Mouse (Mus musculus): ENCODE measurements around the gene Skint8. TPM values are rescaled to one million over a fixed set of nuclear protein-coding genes. Genes with fewer than 3 reads are reported as not detected.

Gene Skint8
- polyA plus RNA-seq (2012; fragmentation: generic; extraction: Trizol), result not detected
- long read RNA-seq, experiment 1, result 0 reads
- long read RNA-seq, experiment 2, result 0 reads

- no peaks in the 10 kb centered on the region for H3K27me3 ChIP-seq (ENCODE audit: control insufficient read depth, insufficient read depth, insufficient read length)
- H3ac ChIP-seq (ENCODE audit: control insufficient read depth, insufficient read length, low read depth), result no peak within 1 kb of the TSS
- TF ChIP-seq MAX (IDR thresholded peaks at IDR 0.05) (no peak), CTCF (IDR thresholded peaks at IDR 0.05; ENCODE audit: control insufficient read depth, insufficient read depth, insufficient read length) (no peak), MYOG (IDR thresholded peaks at IDR 0.05; ENCODE audit: control insufficient read depth, extremely low read depth, insufficient read length) (no peak)
- no peaks in the 10 kb centered on the region for H3K79me3 ChIP-seq (ENCODE audit: low read depth)
- no peaks in the 10 kb centered on the region for H3K79me2 ChIP-seq (ENCODE audit: control insufficient read depth, insufficient read depth)
- H3K36me3 ChIP-seq (ENCODE audit: control insufficient read depth, insufficient read depth), result no peaks in the 10 kb centered on the region
- H3K4me3 ChIP-seq (ENCODE audit: insufficient read depth, poor library complexity, severe bottlenecking), result no peak within 1 kb of the TSS
Observed at GRCm38 (mm10) chr4:111919092-111919491, at the start of gene Skint8. Skint8 (plus strand) TSS chr4:111919392.

DNA sequence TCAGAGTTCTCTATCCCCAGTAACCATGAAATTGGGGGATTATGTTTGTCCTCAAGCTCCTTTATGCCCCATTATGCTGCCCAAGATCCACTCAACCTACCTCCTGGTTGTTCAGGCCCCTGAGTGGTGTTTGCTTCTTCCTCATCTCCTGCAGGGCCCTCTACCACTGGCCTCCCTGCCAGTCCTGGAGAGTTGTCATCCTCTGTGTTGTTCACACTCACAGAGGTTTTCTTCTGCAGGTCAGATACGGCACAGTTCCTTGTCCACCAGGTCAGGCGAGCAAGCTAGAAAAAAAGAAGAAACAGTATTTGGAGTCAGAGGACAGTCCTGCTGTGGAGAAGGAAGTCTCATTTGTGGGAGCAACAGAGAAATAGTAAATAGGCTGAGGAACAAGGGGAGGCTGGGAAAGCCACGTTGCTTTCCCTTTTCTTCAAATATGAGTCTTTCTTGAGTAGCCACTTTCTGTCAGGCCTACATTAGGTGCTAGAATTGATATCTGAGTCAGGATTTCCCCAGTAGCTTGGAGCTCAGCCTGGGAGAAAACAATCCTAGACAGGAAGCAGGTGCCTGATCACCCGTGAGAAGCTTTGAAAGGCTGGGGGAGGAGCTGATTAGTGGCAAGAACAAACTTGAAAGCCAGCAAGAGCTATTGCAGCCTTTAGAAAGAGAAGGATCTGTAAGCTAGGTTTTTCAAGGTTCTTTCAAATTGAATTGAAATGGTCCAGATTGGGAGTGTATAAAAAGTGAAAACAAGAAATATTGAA, 38.9 kb upstream of the Skint8 start:
- no peaks in the 10 kb centered on the region for H3K79me2 ChIP-seq (ENCODE audit: control insufficient read depth, insufficient read depth)
- no peak for TF ChIP-seq USF1 (IDR thresholded peaks at IDR 0.05; ENCODE audit: low read depth)
- TF ChIP-seq MYOD1 (IDR thresholded peaks at IDR 0.05; ENCODE audit: control insufficient read depth, insufficient read length, low read depth), result no peak
- TF ChIP-seq FOSL1 (IDR thresholded peaks at IDR 0.05; ENCODE audit: insufficient read depth, low read length, poor library complexity, severe bottlenecking), result no peak
- no peak for TF ChIP-seq CEBPB (IDR thresholded peaks at IDR 0.05; ENCODE audit: low read depth)
- TF ChIP-seq MAX (IDR thresholded peaks at IDR 0.05), result no peak
- TF ChIP-seq MYOG (IDR thresholded peaks at IDR 0.05; ENCODE audit: control insufficient read depth, extremely low read depth, insufficient read length), result no peak
- no peak overlapping the region for H3K4me3 ChIP-seq (ENCODE audit: insufficient read depth, poor library complexity, severe bottlenecking)
- H3K36me3 ChIP-seq (ENCODE audit: control insufficient read depth, insufficient read depth), result no peaks in the 10 kb centered on the region
- no peaks in the 10 kb centered on the region for H3K27me3 ChIP-seq (ENCODE audit: control insufficient read depth, insufficient read depth, insufficient read length)
- H3ac ChIP-seq (ENCODE audit: control insufficient read depth, insufficient read length, low read depth), result no peak overlapping the region
- no peaks in the 10 kb centered on the region for H3K79me3 ChIP-seq (ENCODE audit: low read depth)

GRCm38 (mm10) chr4:111883543-111883942, 35.6 kb upstream of the Skint8 start:
- H3K79me2 ChIP-seq (ENCODE audit: control insufficient read depth, insufficient read depth), result no peaks in the 10 kb centered on the region
- no peak overlapping the region for H3ac ChIP-seq (ENCODE audit: control insufficient read depth, insufficient read length, low read depth)
- no peak overlapping the region for H3K4me3 ChIP-seq (ENCODE audit: insufficient read depth, poor library complexity, severe bottlenecking)
- no peaks in the 10 kb centered on the region for H3K36me3 ChIP-seq (ENCODE audit: control insufficient read depth, insufficient read depth)
- H3K79me3 ChIP-seq (ENCODE audit: low read depth), result no peaks in the 10 kb centered on the region
- TF ChIP-seq MYOD1 (IDR thresholded peaks at IDR 0.05; ENCODE audit: control insufficient read depth, insufficient read length, low read depth), result no peak
- no peak for TF ChIP-seq CEBPB (IDR thresholded peaks at IDR 0.05; ENCODE audit: low read depth)
- no peak for TF ChIP-seq FOSL1 (IDR thresholded peaks at IDR 0.05; ENCODE audit: insufficient read depth, low read length, poor library complexity, severe bottlenecking)
- TF ChIP-seq CTCF (IDR thresholded peaks at IDR 0.05; ENCODE audit: control insufficient read depth, insufficient read depth, insufficient read length), result no peak
- no peak for TF ChIP-seq MYOG (IDR thresholded peaks at IDR 0.05; ENCODE audit: control insufficient read depth, extremely low read depth, insufficient read length)
- TF ChIP-seq MAX (IDR thresholded peaks at IDR 0.05), result no peak
- TF ChIP-seq USF1 (IDR thresholded peaks at IDR 0.05; ENCODE audit: low read depth), result no peak
- H3K27me3 ChIP-seq (ENCODE audit: control insufficient read depth, insufficient read depth, insufficient read length), result no peaks in the 10 kb centered on the region

- Histone ChIP-seq H3K4me3 (ENCODE audit: insufficient read depth, poor library complexity, severe bottlenecking) (no peak overlapping the region), H3K27me3 (ENCODE audit: control insufficient read depth, insufficient read depth, insufficient read length) (no peaks in the 10 kb centered on the region)
- TF ChIP-seq CTCF (IDR thresholded peaks at IDR 0.05; ENCODE audit: control insufficient read depth, insufficient read depth, insufficient read length) (peak; percentile 30), MYOD1 (IDR thresholded peaks at IDR 0.05; ENCODE audit: control insufficient read depth, insufficient read length, low read depth) (no peak), CEBPB (IDR thresholded peaks at IDR 0.05; ENCODE audit: low read depth) (no peak), FOSL1 (IDR thresholded peaks at IDR 0.05; ENCODE audit: insufficient read depth, low read length, poor library complexity, severe bottlenecking) (no peak), USF1 (IDR thresholded peaks at IDR 0.05; ENCODE audit: low read depth) (no peak), MYOG (IDR thresholded peaks at IDR 0.05; ENCODE audit: control insufficient read depth, extremely low read depth, insufficient read length) (no peak)
Observed at GRCm38 (mm10) chr4:111886018-111886417, 33.2 kb upstream of the Skint8 start.

DNA sequence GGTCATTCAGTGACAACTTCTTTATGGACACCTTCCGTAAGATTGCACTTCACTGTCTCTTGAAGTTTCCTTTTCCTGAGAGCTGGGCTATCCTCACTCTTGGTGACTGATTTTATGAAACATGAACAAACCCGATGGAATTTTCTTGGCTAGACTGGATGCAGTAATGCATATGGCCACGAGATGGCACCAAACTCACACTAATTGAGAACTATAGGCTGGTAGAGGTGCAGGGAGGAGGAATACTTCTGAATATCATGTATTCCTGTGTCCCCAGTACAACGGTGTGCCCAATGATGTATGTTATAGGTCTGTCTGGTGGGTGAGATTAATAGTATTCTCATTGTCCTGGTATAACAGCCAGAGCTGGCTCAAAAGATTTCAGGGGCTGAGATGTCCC, 32.6 kb upstream of the Skint8 start:
- no peaks in the 10 kb centered on the region for H3K27me3 ChIP-seq (ENCODE audit: control insufficient read depth, insufficient read depth, insufficient read length)
- TF ChIP-seq MAX (IDR thresholded peaks at IDR 0.05) (no peak), MYOD1 (IDR thresholded peaks at IDR 0.05; ENCODE audit: control insufficient read depth, insufficient read length, low read depth) (no peak), CEBPB (IDR thresholded peaks at IDR 0.05; ENCODE audit: low read depth) (no peak), USF1 (IDR thresholded peaks at IDR 0.05; ENCODE audit: low read depth) (no peak), MYOG (IDR thresholded peaks at IDR 0.05; ENCODE audit: control insufficient read depth, extremely low read depth, insufficient read length) (no peak), CTCF (IDR thresholded peaks at IDR 0.05; ENCODE audit: control insufficient read depth, insufficient read depth, insufficient read length) (peak; percentile 53)
- peak overlapping the region; percentile 18 for H3ac ChIP-seq (ENCODE audit: control insufficient read depth, insufficient read length, low read depth)
- H3K79me2 ChIP-seq (ENCODE audit: control insufficient read depth, insufficient read depth), result no peaks in the 10 kb centered on the region
- H3K79me3 ChIP-seq (ENCODE audit: low read depth), result no peaks in the 10 kb centered on the region
- no peaks in the 10 kb centered on the region for H3K36me3 ChIP-seq (ENCODE audit: control insufficient read depth, insufficient read depth)
- H3K4me3 ChIP-seq (ENCODE audit: insufficient read depth, poor library complexity, severe bottlenecking), result no peak overlapping the region

More at GRCm38 (mm10) chr4:111886018-111886417, 33.2 kb upstream of the Skint8 start:
- Histone ChIP-seq H3ac (ENCODE audit: control insufficient read depth, insufficient read length, low read depth) (peak overlapping the region; percentile 14), H3K79me2 (ENCODE audit: control insufficient read depth, insufficient read depth) (no peaks in the 10 kb centered on the region), H3K79me3 (ENCODE audit: low read depth) (no peaks in the 10 kb centered on the region), H3K36me3 (ENCODE audit: control insufficient read depth, insufficient read depth) (no peaks in the 10 kb centered on the region)

GRCm38 (mm10) chr4:111892138-111892537, 27.1 kb upstream of the Skint8 start:
- no peaks in the 10 kb centered on the region for H3K27me3 ChIP-seq (ENCODE audit: control insufficient read depth, insufficient read depth, insufficient read length)
- no peaks in the 10 kb centered on the region for H3K79me3 ChIP-seq (ENCODE audit: low read depth)
- H3K79me2 ChIP-seq (ENCODE audit: control insufficient read depth, insufficient read depth), result no peaks in the 10 kb centered on the region
- TF ChIP-seq CTCF (IDR thresholded peaks at IDR 0.05; ENCODE audit: control insufficient read depth, insufficient read depth, insufficient read length), result no peak
- TF ChIP-seq MAX (IDR thresholded peaks at IDR 0.05), result no peak
- TF ChIP-seq USF1 (IDR thresholded peaks at IDR 0.05; ENCODE audit: low read depth), result no peak
- TF ChIP-seq CEBPB (IDR thresholded peaks at IDR 0.05; ENCODE audit: low read depth), result no peak
- no peak for TF ChIP-seq MYOG (IDR thresholded peaks at IDR 0.05; ENCODE audit: control insufficient read depth, extremely low read depth, insufficient read length)
- TF ChIP-seq MYOD1 (IDR thresholded peaks at IDR 0.05; ENCODE audit: control insufficient read depth, insufficient read length, low read depth), result no peak
- TF ChIP-seq FOSL1 (IDR thresholded peaks at IDR 0.05; ENCODE audit: insufficient read depth, low read length, poor library complexity, severe bottlenecking), result no peak
- no peak overlapping the region for H3ac ChIP-seq (ENCODE audit: control insufficient read depth, insufficient read length, low read depth)
- H3K4me3 ChIP-seq (ENCODE audit: insufficient read depth, poor library complexity, severe bottlenecking), result no peak overlapping the region
- no peaks in the 10 kb centered on the region for H3K36me3 ChIP-seq (ENCODE audit: control insufficient read depth, insufficient read depth)
